Mouse (Mus musculus) c-Kit-positive CD71-negative TER-119-negative erythroid progenitor cells, embryonic 14.5 days (primary cell): ENCODE results near the gene Angptl7.

Source experiments
- DNase-seq: peaks from one replicate; pipeline ENCODE4 v3.0.0-alpha.2; 2013; ENCODE audit warnings: low read depth

Angptl7 gene

GRCm38 (mm10) chr4:148448853-148449245, 51.4 kb downstream of the Angptl7 start:
- DNase-seq, result peak; percentile 19

- peak; percentile 97 for DNase-seq
Measured at GRCm38 (mm10) chr4:148448179-148448852, 51.9 kb downstream of the Angptl7 start, which contains the start of gene Mtor. Gene Mtor (plus strand): TSS chr4:148448611.
